Mouse (Mus musculus) neural tube, embryonic 11.5 days (tissue): ENCODE data around the gene Ankle1. TPM values are rescaled to one million over a fixed set of nuclear protein-coding genes. Genes with fewer than 3 reads are reported as not detected.
"Not testable (repeated sequence)": the region's sequence is repeated elsewhere in the genome, so short reads cannot be mapped to it uniquely, and the experiment has no call there.

Experiments used
- ATAC-seq: fragments of 200-750 bp; cut with Nextera tagmentation; 2 replicates; pipeline ENCODE4 v1.8.0; 2017; ENCODE audit warnings: moderate number of reproducible peaks, mild to moderate bottlenecking, moderate TSS enrichment, moderate library complexity; ENCODE audit not compliant: insufficient read depth, low FRiP score, low TSS enrichment
- DNase-seq: peaks from one replicate; pipeline ENCODE4 v3.0.0-alpha.2; 2015; ENCODE audit warnings: low spot score
- H3K27ac ChIP-seq: fragments of 300-500 bp; sonication (generic); 2 replicates; pipeline ENCODE4 v1.5.1; 2014; ENCODE audit warnings: low read depth, mild to moderate bottlenecking, low read length
- H3K27me3 ChIP-seq: fragments of 300-500 bp; sonication (generic); 2 replicates; pipeline ENCODE4 v1.6.1; 2014; ENCODE audit warnings: mild to moderate bottlenecking, low read length, mixed read lengths; ENCODE audit not compliant: control insufficient read depth, insufficient read depth
- H3K36me3 ChIP-seq: fragments of 300-500 bp; sonication (generic); 2 replicates; pipeline ENCODE4 v1.6.1; 2014; ENCODE audit warnings: mild to moderate bottlenecking, low read length, moderate library complexity, mixed read lengths; ENCODE audit not compliant: control insufficient read depth, insufficient read depth
- H3K4me1 ChIP-seq: fragments of 300-500 bp; sonication (generic); 2 replicates; pipeline ENCODE4 v1.6.1; 2014; ENCODE audit warnings: low read length, mixed read lengths; ENCODE audit not compliant: control insufficient read depth, insufficient read depth
- H3K4me2 ChIP-seq: fragments of 300-500 bp; sonication (generic); 2 replicates; pipeline ENCODE4 v1.6.1; 2014; ENCODE audit warnings: low read depth, mild to moderate bottlenecking, moderate library complexity
- H3K4me3 ChIP-seq: fragments of 300-500 bp; sonication (generic); 2 replicates; pipeline ENCODE4 v1.5.1; 2014; ENCODE audit warnings: low read depth, low read length
- H3K9ac ChIP-seq: fragments of 300-500 bp; sonication (generic); 2 replicates; pipeline ENCODE4 v1.6.1; 2014; ENCODE audit warnings: mild to moderate bottlenecking, low read length
- H3K9me3 ChIP-seq: fragments of 300-500 bp; sonication (generic); 2 replicates; pipeline ENCODE4 v1.6.1; 2016; ENCODE audit warnings: low read length; ENCODE audit not compliant: control insufficient read depth
- WGBS: fragments of 180-500 bp; shearing (Covaris S2); extraction: QIAGEN DNeasy Blood & Tissue Kit; methylation state at CpG from one replicate; pipeline ENCODE4 v1.1.7; 2014; 5-methylcytosine and 5-hydroxymethylcytosine counted together
- polyA plus RNA-seq: library from polyadenylated mRNA; unstranded; fragments of >200 nt; fragmentation: Nextera tagmentation; extraction: Ambion mirVana; gene quantifications from 2 replicates; pipeline ENCODE4 v1.2.1, GENCODE M21; 2014

Ankle1 gene
- polyA plus RNA-seq, 1 experiment from 2014 or later = 18.4 TPM

DNA sequence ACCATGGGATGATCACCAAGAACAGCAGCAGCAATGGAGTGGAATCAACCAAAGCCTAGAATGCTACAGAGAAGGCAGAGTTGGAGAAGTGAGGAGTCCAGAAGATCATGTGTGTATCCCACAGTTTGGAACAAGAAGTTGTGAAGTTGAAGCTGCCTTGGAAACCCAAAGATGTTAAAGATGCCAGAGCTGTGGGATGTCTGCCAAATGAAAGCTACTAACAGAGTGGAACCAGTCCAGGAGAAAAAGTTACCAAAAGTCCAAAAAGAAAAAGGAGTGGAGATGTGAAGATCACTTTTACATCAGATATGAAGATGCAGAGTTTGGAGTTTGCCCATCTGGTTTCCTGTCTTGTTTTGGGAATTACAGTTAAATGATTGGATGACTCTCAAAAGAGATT is 16.3 kb downstream of the Ankle1 start:
- Histone ChIP-seq H3K4me2 (no peak overlapping the region), H3K9me3 (no peaks in the 10 kb centered on the region), H3K4me1 (no peaks in the 10 kb centered on the region), H3K36me3 (no peaks in the 10 kb centered on the region), H3K27ac (no peak overlapping the region), H3K4me3 (no peak overlapping the region), H3K9ac (no peak overlapping the region), H3K27me3 (no peaks in the 10 kb centered on the region)
- ATAC-seq (no peak), DNase-seq (no peak)

- H3K9ac ChIP-seq, H3K36me3 ChIP-seq, H3K4me1 ChIP-seq, H3K4me3 ChIP-seq, H3K27me3 ChIP-seq, DNase-seq, H3K9me3 ChIP-seq, H3K27ac ChIP-seq, H3K4me2 ChIP-seq, ATAC-seq: not testable (repeated sequence)
- WGBS = 88% methylated on average over 1 of the region's 1 CpGs
Measured at GRCm38 (mm10) chr8:71432935-71433334, 27.1 kb downstream of the Ankle1 start.

GRCm38 (mm10) chr8:71437041-71437440 is 31.2 kb downstream of the Ankle1 start:
- Histone ChIP-seq H3K9ac (no peak overlapping the region), H3K4me1 (no peaks in the 10 kb centered on the region), H3K4me3 (no peak overlapping the region), H3K4me2 (no peak overlapping the region), H3K36me3 (no peaks in the 10 kb centered on the region), H3K27me3 (no peaks in the 10 kb centered on the region), H3K9me3 (no peaks in the 10 kb centered on the region), H3K27ac (no peak overlapping the region)
- ATAC-seq = no peak
- 54% methylated on average over 3 of the region's 3 CpGs for WGBS
- DNase-seq = no peak

- DNase-seq = peak; percentile 64
- 1% methylated on average over 7 of the region's 7 CpGs for WGBS
- no peak overlapping the region for H3K9ac ChIP-seq
- H3K27ac ChIP-seq = no peak overlapping the region
- H3K4me2 ChIP-seq = no peak overlapping the region
- no peaks in the 10 kb centered on the region for H3K4me1 ChIP-seq
- no peak overlapping the region for H3K4me3 ChIP-seq
- no peak for ATAC-seq
- no peaks in the 10 kb centered on the region for H3K27me3 ChIP-seq
- no peaks in the 10 kb centered on the region for H3K9me3 ChIP-seq
- H3K36me3 ChIP-seq = no peaks in the 10 kb centered on the region
Measured at GRCm38 (mm10) chr8:71441404-71441803, 35.6 kb downstream of the Ankle1 start.

GRCm38 (mm10) chr8:71445096-71445495 is 39.3 kb downstream of the Ankle1 start:
- Histone ChIP-seq H3K4me1 (no peaks in the 10 kb centered on the region), H3K4me2 (no peak overlapping the region), H3K4me3 (no peak overlapping the region), H3K36me3 (no peaks in the 10 kb centered on the region), H3K27ac (no peak overlapping the region), H3K9me3 (no peaks in the 10 kb centered on the region), H3K9ac (no peak overlapping the region), H3K27me3 (no peaks in the 10 kb centered on the region)
- 86% methylated on average over 7 of the region's 7 CpGs for WGBS
- no peak for DNase-seq
- ATAC-seq = no peak

DNA sequence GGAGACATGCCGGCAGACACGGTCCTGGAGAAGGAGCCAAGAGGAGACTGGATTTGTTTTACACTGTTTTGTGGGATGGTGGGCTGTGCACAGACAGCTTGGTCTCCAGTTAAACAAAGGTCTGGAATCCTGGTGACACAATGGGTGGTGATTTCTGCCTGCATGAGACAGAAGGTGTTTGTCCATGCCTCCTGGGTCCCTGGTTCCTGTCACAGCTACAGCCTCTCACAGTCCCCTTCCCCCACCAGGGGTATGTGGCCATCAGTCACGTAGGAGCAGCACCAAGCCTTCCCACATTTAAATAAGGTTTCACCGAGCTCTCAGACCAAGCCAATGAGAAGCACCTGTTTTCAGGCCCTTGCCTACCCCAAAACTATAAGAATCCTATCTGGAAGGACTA is 45.5 kb downstream of the Ankle1 start:
- ATAC-seq (no peak), DNase-seq (no peak)
- no peak overlapping the region for H3K4me3 ChIP-seq
- WGBS = 60% methylated on average over 4 of the region's 4 CpGs
- H3K27me3 ChIP-seq = no peaks in the 10 kb centered on the region
- H3K9ac ChIP-seq = no peak overlapping the region
- no peaks in the 10 kb centered on the region for H3K9me3 ChIP-seq
- H3K4me2 ChIP-seq = no peak overlapping the region
- no peaks in the 10 kb centered on the region for H3K4me1 ChIP-seq
- H3K27ac ChIP-seq = no peak overlapping the region
- H3K36me3 ChIP-seq = no peaks in the 10 kb centered on the region

- H3K9me3 ChIP-seq = no peaks in the 10 kb centered on the region
- H3K36me3 ChIP-seq = peaks cover 1% of the 10 kb centered on the region
- no peaks in the 10 kb centered on the region for H3K4me1 ChIP-seq
- ATAC-seq (no peak), DNase-seq (no peak)
- no peak overlapping the region for H3K4me3 ChIP-seq
- H3K9ac ChIP-seq = no peak overlapping the region
- no peak overlapping the region for H3K27ac ChIP-seq
- WGBS = 43% methylated on average over 11 of the region's 11 CpGs
- no peaks in the 10 kb centered on the region for H3K27me3 ChIP-seq
- H3K4me2 ChIP-seq = no peak overlapping the region
Measured at GRCm38 (mm10) chr8:71451777-71452176, 46.0 kb downstream of the Ankle1 start.

- no peak overlapping the region for H3K4me2 ChIP-seq
- no peak overlapping the region for H3K9ac ChIP-seq
- DNase-seq (no peak), ATAC-seq (no peak)
- H3K27ac ChIP-seq = no peak overlapping the region
- 86% methylated on average over 2 of the region's 2 CpGs for WGBS
- H3K4me1 ChIP-seq = no peaks in the 10 kb centered on the region
- H3K36me3 ChIP-seq = peaks cover 10% of the 10 kb centered on the region
- H3K27me3 ChIP-seq = no peaks in the 10 kb centered on the region
- no peaks in the 10 kb centered on the region for H3K9me3 ChIP-seq
- H3K4me3 ChIP-seq = no peak overlapping the region
Measured at GRCm38 (mm10) chr8:71452669-71453068, 46.9 kb downstream of the Ankle1 start.

GRCm38 (mm10) chr8:71454668-71455067 is 48.9 kb downstream of the Ankle1 start:
- H3K4me1 ChIP-seq = no peaks in the 10 kb centered on the region
- DNase-seq = no peak

More at GRCm38 (mm10) chr8:71454668-71455067, 48.9 kb downstream of the Ankle1 start:
- Histone ChIP-seq H3K27me3 (no peaks in the 10 kb centered on the region), H3K9me3 (no peaks in the 10 kb centered on the region), H3K4me3 (no peak overlapping the region), H3K27ac (no peak overlapping the region), H3K36me3 (peaks cover 15% of the 10 kb centered on the region), H3K9ac (no peak overlapping the region), H3K4me2 (no peak overlapping the region)
- 82% methylated on average over 8 of the region's 8 CpGs for WGBS
- ATAC-seq = no peak
